Mouse (Mus musculus) heart, postnatal 0 days (tissue): ENCODE data around the gene Rerg. TPM values are rescaled to one million over a fixed set of nuclear protein-coding genes. Genes with fewer than 3 reads are reported as not detected.

Source experiments
- ATAC-seq: fragments of 200-750 bp; cut with Nextera tagmentation; 2 replicates; pipeline ENCODE4 v1.8.0; 2017; ENCODE audit warnings: low read depth, moderate number of reproducible peaks, moderate library complexity; ENCODE audit not compliant: insufficient read depth
- DNase-seq: peaks from one replicate; pipeline ENCODE4 v3.0.0-alpha.2; 2016; ENCODE audit warnings: low spot score
- H3K27ac ChIP-seq: fragments of 300-500 bp; sonication (generic); 2 replicates; pipeline ENCODE4 v1.5.1; 2014; ENCODE audit warnings: low read depth, mild to moderate bottlenecking
- H3K27me3 ChIP-seq: fragments of 300-500 bp; sonication (generic); 2 replicates; pipeline ENCODE4 v1.6.1; 2014; ENCODE audit warnings: low read length, mixed read lengths; ENCODE audit not compliant: control insufficient read depth, insufficient read depth
- H3K36me3 ChIP-seq: fragments of 300-500 bp; sonication (generic); replicated peaks from 2 replicates; pipeline ENCODE4 v1.6.1; 2014; ENCODE audit warnings: low read length, mixed read lengths; ENCODE audit not compliant: control insufficient read depth, insufficient read depth
- H3K4me1 ChIP-seq: fragments of 300-500 bp; sonication (generic); 2 replicates; pipeline ENCODE4 v1.6.1; 2014; ENCODE audit warnings: antibody characterized with exemption; ENCODE audit not compliant: control insufficient read depth, insufficient read depth
- H3K4me2 ChIP-seq: fragments of 300-500 bp; sonication (generic); 2 replicates; pipeline ENCODE4 v1.6.1; 2014; ENCODE audit warnings: low read depth, mild to moderate bottlenecking, low read length, moderate library complexity
- H3K4me3 ChIP-seq: fragments of 300-500 bp; sonication (generic); 2 replicates; pipeline ENCODE4 v1.5.1; 2014; ENCODE audit warnings: low read depth, low read length
- H3K9ac ChIP-seq: fragments of 300-500 bp; sonication (generic); replicated peaks from 2 replicates; pipeline ENCODE4 v1.6.1; 2014; ENCODE audit warnings: low read depth, low read length, mixed read lengths
- H3K9me3 ChIP-seq: fragments of 300-500 bp; sonication (generic); replicated peaks from 2 replicates; pipeline ENCODE4 v1.6.1; 2016; ENCODE audit warnings: low read length; ENCODE audit not compliant: control insufficient read depth
- CTCF ChIP-seq: IDR thresholded peaks from 2 replicates; pipeline ENCODE4 v1.5.1; 2016; ENCODE audit warnings: antibody characterized with exemption, control low read depth, low read depth
- EP300 ChIP-seq: IDR thresholded peaks from 2 replicates; pipeline ENCODE4 v1.6.1; 2016; ENCODE audit warnings: antibody characterized with exemption, low read depth
- WGBS: fragments of 180-500 bp; shearing (Covaris S2); extraction: QIAGEN DNeasy Blood & Tissue Kit; methylation state at CpG from one replicate; pipeline ENCODE4 v1.1.7; 2014; 5-methylcytosine and 5-hydroxymethylcytosine counted together
- polyA plus RNA-seq: library from polyadenylated mRNA; unstranded; fragments of >200 nt; fragmentation: Nextera tagmentation; extraction: Ambion mirVana; gene quantifications from 2 replicates; pipeline ENCODE4 v1.2.1, GENCODE M21; 2015
- total RNA-seq: library from RNA; depleted of rRNA; stranded (reverse); fragments of >200 nt; gene quantifications from 2 replicates; pipeline ENCODE4 v1.2.3, GENCODE M21; 2014; ENCODE audit warnings: low replicate concordance

The Rerg gene
- total and polyA plus RNA-seq, 2 experiments from 2014 or later: 0.88 to 4.3 TPM

- H3K4me2 ChIP-seq: no peak overlapping the region
- H3K27ac ChIP-seq: peak overlapping the region; percentile 43
- no peaks in the 10 kb centered on the region for H3K4me1 ChIP-seq
- no peaks in the 10 kb centered on the region for H3K27me3 ChIP-seq
- no peaks in the 10 kb centered on the region for H3K36me3 ChIP-seq
- TF ChIP-seq EP300 (no peak), CTCF (no peak)
- no peaks in the 10 kb centered on the region for H3K9me3 ChIP-seq
- no peak overlapping the region for H3K9ac ChIP-seq
- WGBS: 69% methylated on average over 6 of the region's 6 CpGs
- ATAC-seq: no peak
- DNase-seq: no peak
- no peak overlapping the region for H3K4me3 ChIP-seq
Measured at GRCm38 (mm10) chr6:137076225-137076624, 94.1 kb downstream of the Rerg start.

GRCm38 (mm10) chr6:137072256-137072655 lies 98.0 kb downstream of the Rerg start:
- Histone ChIP-seq H3K4me3 (no peak overlapping the region), H3K9me3 (no peaks in the 10 kb centered on the region), H3K27ac (no peak overlapping the region), H3K4me1 (no peaks in the 10 kb centered on the region), H3K27me3 (no peaks in the 10 kb centered on the region), H3K4me2 (no peak overlapping the region), H3K9ac (no peak overlapping the region), H3K36me3 (no peaks in the 10 kb centered on the region)
- 39% methylated on average over 8 of the region's 8 CpGs for WGBS
- no peak for DNase-seq
- no peak for ATAC-seq
- TF ChIP-seq EP300 (no peak), CTCF (no peak)

GRCm38 (mm10) chr6:137071466-137071865 lies 98.8 kb downstream of the Rerg start:
- no peak overlapping the region for H3K27ac ChIP-seq
- WGBS: 82% methylated on average over 9 of the region's 9 CpGs
- ATAC-seq: no peak

GRCm38 (mm10) chr6:137065506-137065905 lies 104.8 kb downstream of the Rerg start:
- Histone ChIP-seq H3K36me3 (no peaks in the 10 kb centered on the region), H3K4me3 (no peak overlapping the region), H3K9me3 (no peaks in the 10 kb centered on the region), H3K27ac (no peak overlapping the region), H3K9ac (no peak overlapping the region), H3K27me3 (no peaks in the 10 kb centered on the region), H3K4me1 (0 out of 2 replicates have a peak, but pooled peaks cover 7% of the 10 kb centered on the region), H3K4me2 (no peak overlapping the region)
- 32% methylated on average over 7 of the region's 7 CpGs for WGBS
- ATAC-seq: no peak
- TF ChIP-seq CTCF: no peak
- no peak for TF ChIP-seq EP300
- no peak for DNase-seq

More at GRCm38 (mm10) chr6:137071466-137071865, 98.8 kb downstream of the Rerg start:
- no peak for DNase-seq
- Histone ChIP-seq H3K4me3 (no peak overlapping the region), H3K9me3 (no peaks in the 10 kb centered on the region), H3K36me3 (no peaks in the 10 kb centered on the region), H3K9ac (no peak overlapping the region), H3K4me2 (no peak overlapping the region), H3K4me1 (no peaks in the 10 kb centered on the region), H3K27me3 (no peaks in the 10 kb centered on the region)
- no peak for TF ChIP-seq CTCF
- no peak for TF ChIP-seq EP300

- Histone ChIP-seq H3K4me1 (0 out of 2 replicates have a peak, but pooled peaks cover 7% of the 10 kb centered on the region), H3K4me3 (no peak overlapping the region), H3K27ac (no peak overlapping the region), H3K4me2 (no peak overlapping the region), H3K9ac (no peak overlapping the region), H3K9me3 (no peaks in the 10 kb centered on the region), H3K27me3 (no peaks in the 10 kb centered on the region), H3K36me3 (no peaks in the 10 kb centered on the region)
- WGBS: 76% methylated on average over 14 of the region's 14 CpGs
- no peak for TF ChIP-seq CTCF
- no peak for TF ChIP-seq EP300
- DNase-seq (no peak), ATAC-seq (no peak)
Measured at GRCm38 (mm10) chr6:137064786-137065185, 105.5 kb downstream of the Rerg start.

GRCm38 (mm10) chr6:137063239-137063940 lies 106.9 kb downstream of the Rerg start:
- WGBS: 49% methylated on average over 10 of the region's 10 CpGs
- no peak overlapping the region for H3K27ac ChIP-seq

More at GRCm38 (mm10) chr6:137063239-137063940, 106.9 kb downstream of the Rerg start:
- Histone ChIP-seq H3K9ac (no peak overlapping the region), H3K4me3 (no peak overlapping the region), H3K4me1 (0 out of 2 replicates have a peak, but pooled peaks cover 7% of the 10 kb centered on the region), H3K9me3 (no peaks in the 10 kb centered on the region), H3K36me3 (no peaks in the 10 kb centered on the region), H3K27me3 (no peaks in the 10 kb centered on the region), H3K4me2 (no peak overlapping the region)
- TF ChIP-seq CTCF (no peak), EP300 (no peak)
- ATAC-seq (no peak), DNase-seq (no peak)
